Mouse (Mus musculus) lung, embryonic 14.5 days (tissue): Measurements from ENCODE around the gene Mapkapk5. TPM values are rescaled to one million over a fixed set of nuclear protein-coding genes. Genes with fewer than 3 reads are reported as not detected.

ENCODE experiments used
- ATAC-seq: fragments of 200-750 bp; cut with Nextera tagmentation; 2 replicates; pipeline ENCODE4 v1.8.0; 2017; ENCODE audit warnings: mild to moderate bottlenecking, moderate TSS enrichment, moderate library complexity; ENCODE audit not compliant: insufficient read depth
- DNase-seq: peaks from one replicate; pipeline ENCODE4 v3.0.0-alpha.2; 2015
- H3K27ac ChIP-seq: fragments of 300-500 bp; sonication (generic); 2 replicates; pipeline ENCODE4 v1.5.1; 2014; ENCODE audit warnings: low read depth, mild to moderate bottlenecking, moderate library complexity
- H3K27me3 ChIP-seq: fragments of 300-500 bp; sonication (generic); 2 replicates; pipeline ENCODE4 v1.6.1; 2014; ENCODE audit warnings: low read length, control low read depth; ENCODE audit not compliant: insufficient read depth
- H3K36me3 ChIP-seq: fragments of 300-500 bp; sonication (generic); 2 replicates; pipeline ENCODE4 v1.6.1; 2014; ENCODE audit warnings: control low read depth; ENCODE audit not compliant: insufficient read depth
- H3K4me1 ChIP-seq: fragments of 300-500 bp; sonication (generic); 2 replicates; pipeline ENCODE4 v1.6.1; 2014; ENCODE audit warnings: antibody characterized with exemption, control low read depth; ENCODE audit not compliant: insufficient read depth
- H3K4me2 ChIP-seq: fragments of 300-500 bp; sonication (generic); 2 replicates; pipeline ENCODE4 v1.6.1; 2014; ENCODE audit warnings: mild to moderate bottlenecking
- H3K4me3 ChIP-seq: fragments of 300-500 bp; sonication (generic); 2 replicates; pipeline ENCODE4 v1.5.1; 2014; ENCODE audit warnings: low read depth, low read length
- H3K9ac ChIP-seq: fragments of 300-500 bp; sonication (generic); 2 replicates; pipeline ENCODE4 v1.6.1; 2014
- H3K9me3 ChIP-seq: fragments of 300-500 bp; sonication (generic); 2 replicates; pipeline ENCODE4 v1.6.1; 2016; ENCODE audit warnings: low read depth, low read length, control low read depth
- CTCF ChIP-seq: IDR thresholded peaks from 2 replicates; pipeline ENCODE4 v1.5.1; 2016; ENCODE audit warnings: antibody characterized with exemption, low read depth
- WGBS: fragments of 180-500 bp; shearing (Covaris S2); extraction: QIAGEN DNeasy Blood & Tissue Kit; methylation state at CpG from one replicate; pipeline ENCODE4 v1.1.7; 2014; 5-methylcytosine and 5-hydroxymethylcytosine counted together
- polyA plus RNA-seq: library from polyadenylated mRNA; unstranded; fragments of >200 nt; fragmentation: Nextera tagmentation; extraction: Ambion mirVana; gene quantifications from 2 replicates; pipeline ENCODE4 v1.2.1, GENCODE M21; 2014

The Mapkapk5 gene
- polyA plus RNA-seq, 1 experiment from 2014 or later: 55.1 TPM

DNA sequence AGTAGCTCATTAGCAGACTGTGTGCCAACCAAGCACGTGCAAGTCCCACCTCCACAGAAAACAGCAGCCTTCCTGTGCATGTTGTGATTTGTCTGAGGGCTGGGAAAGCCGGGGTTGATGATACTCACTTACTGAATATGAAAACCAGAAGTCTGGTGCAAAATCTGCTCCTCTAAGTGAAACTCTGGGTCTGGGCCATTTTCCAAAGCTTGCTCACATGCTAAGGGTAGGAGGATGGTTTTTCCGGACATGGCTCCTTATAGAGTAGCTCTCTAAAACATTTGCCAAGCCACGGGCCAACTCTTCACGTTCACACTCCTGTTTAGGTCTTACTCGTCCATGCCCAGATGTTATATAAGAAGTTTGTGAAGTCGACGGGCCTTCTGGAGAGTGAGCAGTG lies 52.4 kb downstream of the Mapkapk5 start:
- H3K27ac ChIP-seq: no peak overlapping the region
- 63% methylated on average over 8 of the region's 8 CpGs for WGBS
- no peaks in the 10 kb centered on the region for H3K9me3 ChIP-seq
- no peaks in the 10 kb centered on the region for H3K27me3 ChIP-seq
- no peak for DNase-seq
- no peak for ATAC-seq
- no peaks in the 10 kb centered on the region for H3K4me1 ChIP-seq
- H3K36me3 ChIP-seq: no peaks in the 10 kb centered on the region
- no peak overlapping the region for H3K9ac ChIP-seq
- no peak overlapping the region for H3K4me3 ChIP-seq
- H3K4me2 ChIP-seq: no peak overlapping the region
- no peak for TF ChIP-seq CTCF

- no peak overlapping the region for H3K4me2 ChIP-seq
- no peaks in the 10 kb centered on the region for H3K4me1 ChIP-seq
- H3K27me3 ChIP-seq: no peaks in the 10 kb centered on the region
- no peak overlapping the region for H3K27ac ChIP-seq
- H3K4me3 ChIP-seq: no peak overlapping the region
- 57% methylated on average over 5 of the region's 5 CpGs for WGBS
- TF ChIP-seq CTCF: no peak
- no peak for ATAC-seq
- no peak overlapping the region for H3K9ac ChIP-seq
- H3K36me3 ChIP-seq: no peaks in the 10 kb centered on the region
- no peaks in the 10 kb centered on the region for H3K9me3 ChIP-seq
- no peak for DNase-seq
These were observed 60.9 kb downstream of the Mapkapk5 start for GRCm38 (mm10) chr5:121484801-121485200.

- H3K36me3 ChIP-seq: no peaks in the 10 kb centered on the region
- H3K9ac ChIP-seq: no peak overlapping the region
- DNase-seq (peak; percentile 91), ATAC-seq (no peak)
- H3K4me2 ChIP-seq: no peak overlapping the region
- H3K27me3 ChIP-seq: no peaks in the 10 kb centered on the region
- no peak overlapping the region for H3K27ac ChIP-seq
- no peak overlapping the region for H3K4me3 ChIP-seq
- no peaks in the 10 kb centered on the region for H3K4me1 ChIP-seq
- TF ChIP-seq CTCF: peak; percentile 87
- no peaks in the 10 kb centered on the region for H3K9me3 ChIP-seq
- WGBS: 33% methylated on average over 3 of the region's 3 CpGs
These were observed 68.0 kb downstream of the Mapkapk5 start for GRCm38 (mm10) chr5:121477680-121478079.

GRCm38 (mm10) chr5:121476040-121476439 lies 69.7 kb downstream of the Mapkapk5 start:
- Histone ChIP-seq H3K9ac (no peak overlapping the region), H3K36me3 (no peaks in the 10 kb centered on the region), H3K4me1 (no peaks in the 10 kb centered on the region), H3K4me2 (no peak overlapping the region), H3K4me3 (no peak overlapping the region), H3K27ac (no peak overlapping the region), H3K9me3 (no peaks in the 10 kb centered on the region), H3K27me3 (no peaks in the 10 kb centered on the region)
- no peak for DNase-seq
- 61% methylated on average over 1 of the region's 1 CpGs for WGBS
- ATAC-seq: no peak
- no peak for TF ChIP-seq CTCF

Other genes with a start within 250 kb of the Mapkapk5 start
- 60.8 and 61.0 TPM in 2 replicates for gene Trafd1, start 160.3 kb downstream of the Mapkapk5 start, polyA plus RNA-seq
- gene Naa25, start 148.0 kb downstream of the Mapkapk5 start, polyA plus RNA-seq: 42.8 and 43.5 TPM in 2 replicates
- gene Tmem116, start 94.0 kb downstream of the Mapkapk5 start, polyA plus RNA-seq: 1.7 and 2.0 TPM in 2 replicates
- gene Erp29, start 93.4 kb downstream of the Mapkapk5 start, polyA plus RNA-seq: 117 TPM in 2 replicates
- 0.11 TPM in 1 of 2 replicates, not detected in the other for gene Adam1b, start 42.5 kb downstream of the Mapkapk5 start, polyA plus RNA-seq
- gene Adam1a, start 423 bp downstream of the Mapkapk5 start, polyA plus RNA-seq: 1.6 and 1.7 TPM in 2 replicates
- gene Gm42878, start 423 bp downstream of the Mapkapk5 start, polyA plus RNA-seq: not detected in 2 replicates
- gene Aldh2, start 47.9 kb upstream of the Mapkapk5 start, polyA plus RNA-seq: 123 and 125 TPM in 2 replicates
- gene Acad12, start 73.0 kb upstream of the Mapkapk5 start, polyA plus RNA-seq: 1.7 and 1.8 TPM in 2 replicates
- gene Acad10, start 114.6 kb upstream of the Mapkapk5 start, polyA plus RNA-seq: 1.5 and 3.0 TPM in 2 replicates
- 39.1 and 40.9 TPM in 2 replicates for gene Brap, start 114.7 kb upstream of the Mapkapk5 start, polyA plus RNA-seq
- gene Atxn2, start 165.4 kb upstream of the Mapkapk5 start, polyA plus RNA-seq: 79.2 and 83.9 TPM in 2 replicates